Mouse (Mus musculus) embryonic fibroblast, embryonic 13.5 days (primary cell): ENCODE data around the gene Arhgap19.

ENCODE experiments used
- CTCF ChIP-seq: IDR thresholded peaks from 2 replicates; pipeline ENCODE4 v1.5.1; 2011; ENCODE audit warnings: mild to moderate bottlenecking, control low read depth, low read length, moderate library complexity, borderline replicate concordance; ENCODE audit not compliant: insufficient read depth
- POLR2A ChIP-seq: IDR thresholded peaks from 2 replicates; pipeline ENCODE4 v1.6.1; 2011; ENCODE audit warnings: low read depth, mild to moderate bottlenecking, control low read depth, low read length, moderate library complexity

DNA sequence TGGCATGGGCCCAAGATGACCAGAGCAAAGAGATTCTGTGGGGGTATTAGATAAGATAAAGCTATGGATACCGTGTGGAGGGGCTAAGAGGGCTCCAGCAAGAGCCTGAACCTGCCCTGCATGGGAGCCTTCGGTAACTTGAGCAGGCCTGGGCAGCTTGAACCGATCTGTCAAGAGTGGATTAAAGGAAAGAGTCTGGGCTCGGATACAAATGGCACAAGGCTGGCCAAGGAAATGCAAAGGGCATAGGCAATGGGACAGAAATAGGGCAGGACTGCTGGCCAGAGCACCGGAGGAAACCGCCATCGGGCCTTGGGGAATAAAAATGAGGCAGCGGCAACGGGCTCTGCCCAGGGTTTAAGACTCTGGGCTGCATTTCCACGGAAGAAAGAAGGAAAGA is 15.5 kb upstream of the Arhgap19 start:
- TF ChIP-seq POLR2A, result no peak
- TF ChIP-seq CTCF, result no peak
